Mouse (Mus musculus) heart, adult 2 months (tissue): ENCODE results near the gene Vwa3b. TPM values are rescaled to one million over a fixed set of nuclear protein-coding genes. Genes with fewer than 3 reads are reported as not detected.

Source experiments
- DNase-seq, 2 experiments: peaks; one replicate each; pipeline ENCODE4 v3.0.0; 2021
- H3K27ac ChIP-seq: fragments of 200-600 bp; 2 replicates; pipeline ENCODE4 v1.8.1; 2022
- H3K27me3 ChIP-seq: fragments of 200-500 bp; 2 replicates; pipeline ENCODE4 v1.6.1; 2012; ENCODE audit warnings: mild to moderate bottlenecking, low read length, inconsistent platforms, mixed read lengths; ENCODE audit not compliant: control insufficient read depth, insufficient read depth
- H3K36me3 ChIP-seq: fragments of 200-500 bp; 2 replicates; pipeline ENCODE4 v1.6.1; 2012; ENCODE audit warnings: low read length, inconsistent platforms; ENCODE audit not compliant: control insufficient read depth, insufficient read depth
- H3K4me1 ChIP-seq: fragments of 200-500 bp; 2 replicates; pipeline ENCODE4 v1.6.1; 2011; ENCODE audit warnings: low read length; ENCODE audit not compliant: control insufficient read depth, insufficient read depth
- H3K4me3 ChIP-seq: fragments of 200-600 bp; 2 replicates; pipeline ENCODE4 v1.8.1; 2022
- H3K79me2 ChIP-seq: fragments of 200-500 bp; replicated peaks from 2 replicates; pipeline ENCODE4 v1.6.1; 2012; ENCODE audit warnings: mild to moderate bottlenecking, inconsistent platforms, low read length, moderate library complexity, mixed read lengths; ENCODE audit not compliant: control insufficient read depth, insufficient read depth
- H3K9ac ChIP-seq: fragments of 200-500 bp; 2 replicates; pipeline ENCODE4 v1.6.1; 2012; ENCODE audit warnings: low read depth, mild to moderate bottlenecking, control low read depth, inconsistent platforms, low read length, mixed read lengths
- CTCF ChIP-seq: fragments of 200-600 bp; IDR thresholded peaks from 2 replicates; pipeline ENCODE4 v1.8.1; 2022; ENCODE audit warnings: antibody characterized with exemption, mild to moderate bottlenecking, moderate library complexity
- EP300 ChIP-seq: fragments of 200-500 bp; IDR thresholded peaks from 2 replicates; pipeline ENCODE4 v1.6.1; 2011; ENCODE audit warnings: low read depth, low read length, control low read depth; ENCODE audit not compliant: insufficient read depth
- POLR2A ChIP-seq: fragments of 200-500 bp; IDR thresholded peaks from 2 replicates; pipeline ENCODE4 v1.6.1; 2011; ENCODE audit warnings: mild to moderate bottlenecking, low read depth, low read length, control low read depth; ENCODE audit not compliant: insufficient read depth
- WGBS: fragments of 180-500 bp; shearing (Covaris S2); methylation state at CpG from one replicate; pipeline ENCODE4 v1.1.7; 2018; 5-methylcytosine and 5-hydroxymethylcytosine counted together
- intact Hi-C: fragments of 180-260 bp; cut with DNase I; formaldehyde crosslinking; loops from one replicate; pipeline ENCODE4 v1.15.1; 2025
- polyA plus RNA-seq: library from polyadenylated mRNA; depleted of rRNA; stranded (reverse); fragments of >200 nt; gene quantifications from 2 replicates; pipeline ENCODE4 v1.2.3, GENCODE M21; 2012
- total RNA-seq, 2 experiments: library from RNA; stranded (reverse); gene quantifications; 2 replicates each; pipeline ENCODE4 v1.2.3; 2021

The Vwa3b gene
- total and polyA plus RNA-seq, 3 experiments, result 0.13 to 1.0 (median 0.43) TPM

- no peaks in the 10 kb centered on the region for H3K27me3 ChIP-seq
- H3K79me2 ChIP-seq, result no peaks in the 10 kb centered on the region
- TF ChIP-seq EP300 (no peak), CTCF (no peak), POLR2A (no peak)
- peaks cover 9% of the 10 kb centered on the region for H3K4me1 ChIP-seq
- intact Hi-C loops, result loop anchor here (5.0 kb wide), 1 partner anchor 58 kb away; no protein-coding TSS in a partner anchor
- H3K27ac ChIP-seq, result peak overlapping the region; percentile 42
- 31% methylated on average over 6 of the region's 6 CpGs for WGBS
- no peak overlapping the region for H3K9ac ChIP-seq
- H3K4me3 ChIP-seq, result no peak overlapping the region
- DNase-seq, result no peak
- peaks cover 3% of the 10 kb centered on the region; the same call in 1 of the 2 replicates for H3K36me3 ChIP-seq
These were observed 30.6 kb upstream of the Vwa3b start for GRCm38 (mm10) chr1:36995760-36996159.

GRCm38 (mm10) chr1:36996561-36997213 lies 29.7 kb upstream of the Vwa3b start:
- no peaks in the 10 kb centered on the region for H3K27me3 ChIP-seq
- TF ChIP-seq POLR2A (no peak), EP300 (no peak), CTCF (no peak)
- no peak overlapping the region for H3K4me3 ChIP-seq
- intact Hi-C loops, result loop anchor here (5.0 kb wide), 1 partner anchor 59 kb away; no protein-coding TSS in a partner anchor
- WGBS, result 40% methylated on average over 6 of the region's 6 CpGs
- H3K36me3 ChIP-seq, result peaks cover 3% of the 10 kb centered on the region; the same call in 1 of the 2 replicates
- peak; percentile 61 to 65 for DNase-seq
- H3K79me2 ChIP-seq, result no peaks in the 10 kb centered on the region
- H3K27ac ChIP-seq, result peak overlapping the region; percentile 42
- no peak overlapping the region; the same call in 1 of the 2 replicates for H3K9ac ChIP-seq
- peaks cover 9% of the 10 kb centered on the region for H3K4me1 ChIP-seq

DNA sequence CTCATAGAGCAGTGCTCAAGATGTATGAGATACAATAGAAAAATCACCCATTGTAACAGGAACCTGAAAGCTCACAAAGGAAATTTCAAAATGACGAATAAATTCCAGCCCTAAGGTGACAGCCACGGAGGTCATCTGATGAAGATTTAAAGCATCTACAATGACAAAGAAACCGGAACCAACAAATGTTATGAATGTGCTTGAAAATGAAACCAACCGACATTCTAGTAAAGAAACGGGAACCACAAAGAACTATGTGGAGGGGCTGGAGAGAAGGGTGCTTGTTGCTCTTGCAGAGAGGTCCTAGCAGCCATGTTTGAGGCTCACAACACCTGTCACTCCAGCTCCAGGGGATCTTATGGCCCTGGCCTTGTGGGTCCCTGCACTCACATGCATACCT lies 26.1 kb upstream of the Vwa3b start:
- H3K4me1 ChIP-seq, result peaks cover 9% of the 10 kb centered on the region
- H3K79me2 ChIP-seq, result no peaks in the 10 kb centered on the region
- TF ChIP-seq CTCF, result no peak
- no peak for TF ChIP-seq POLR2A
- no peak for TF ChIP-seq EP300
- DNase-seq, result no peak
- H3K9ac ChIP-seq, result no peak overlapping the region
- peaks cover 3% of the 10 kb centered on the region; the same call in 1 of the 2 replicates for H3K36me3 ChIP-seq
- WGBS, result 72% methylated on average over 5 of the region's 5 CpGs
- no peak overlapping the region for H3K4me3 ChIP-seq
- intact Hi-C loops, result no loop called here
- no peak overlapping the region for H3K27ac ChIP-seq
- no peaks in the 10 kb centered on the region for H3K27me3 ChIP-seq

DNA sequence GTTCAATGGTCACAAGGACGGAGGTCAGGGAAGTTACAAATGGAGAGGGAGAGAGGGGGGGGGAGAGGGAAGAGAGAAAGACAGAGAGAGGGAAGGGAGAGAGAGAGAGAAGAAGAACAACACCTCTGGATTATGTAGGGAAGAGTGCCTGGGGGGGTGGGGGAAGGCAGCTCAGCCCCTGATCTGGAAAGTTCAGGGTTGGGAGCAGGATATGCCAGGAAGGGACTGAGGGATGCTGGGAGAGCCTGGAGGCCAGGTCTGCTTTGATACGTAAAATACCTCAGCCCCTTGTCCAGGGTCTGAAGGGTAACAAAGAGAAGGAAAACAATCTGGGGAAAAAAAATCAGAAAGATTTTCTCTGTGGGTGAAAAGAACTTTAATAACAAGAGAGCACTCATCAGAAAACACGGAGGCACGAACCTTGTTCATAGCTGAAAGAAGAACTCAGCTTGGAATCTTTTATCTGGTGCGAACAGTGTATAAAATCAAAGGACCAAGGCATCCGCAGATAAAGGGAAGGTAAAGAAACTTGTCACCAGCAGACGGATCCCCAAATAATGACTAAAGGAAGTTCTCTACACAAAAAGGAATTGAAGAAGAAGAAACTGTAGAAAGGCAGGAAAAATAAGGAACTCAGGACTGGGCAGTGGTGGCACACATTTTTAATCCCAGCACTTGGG lies 24.6 kb upstream of the Vwa3b start:
- H3K79me2 ChIP-seq, result no peaks in the 10 kb centered on the region
- no peaks in the 10 kb centered on the region for H3K36me3 ChIP-seq
- no peak overlapping the region for H3K9ac ChIP-seq
- 54% methylated on average over 7 of the region's 7 CpGs for WGBS
- DNase-seq, result no peak
- H3K27me3 ChIP-seq, result no peaks in the 10 kb centered on the region
- intact Hi-C loops, result no loop called here
- TF ChIP-seq POLR2A, result no peak
- TF ChIP-seq CTCF, result no peak
- no peak for TF ChIP-seq EP300
- no peak overlapping the region for H3K27ac ChIP-seq
- no peak overlapping the region for H3K4me3 ChIP-seq
- peaks cover 1% of the 10 kb centered on the region for H3K4me1 ChIP-seq

GRCm38 (mm10) chr1:37002316-37003008 lies 23.9 kb upstream of the Vwa3b start:
- 50% methylated on average over 3 of the region's 3 CpGs for WGBS
- intact Hi-C loops, result no loop called here

DNA sequence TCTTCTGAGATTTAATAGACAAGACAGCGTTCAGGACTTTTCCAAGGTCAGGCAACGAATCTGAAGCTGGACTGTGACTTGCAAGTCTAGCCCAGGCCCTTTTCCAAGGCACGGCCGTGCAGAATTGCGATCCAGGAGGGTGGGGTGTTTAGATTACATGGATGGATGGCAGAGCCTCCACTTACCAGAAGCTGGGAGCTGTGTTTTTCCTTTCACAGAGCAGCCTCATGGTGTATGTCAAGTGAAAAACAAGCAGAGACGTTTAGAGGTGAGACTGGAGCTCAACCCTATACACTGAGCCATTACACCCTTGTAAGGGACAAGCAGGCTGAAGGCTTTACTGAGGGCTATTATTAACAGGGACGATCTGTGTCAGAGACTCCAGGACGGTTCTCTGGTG lies 21.9 kb upstream of the Vwa3b start:
- H3K27me3 ChIP-seq, result no peaks in the 10 kb centered on the region
- H3K36me3 ChIP-seq, result no peaks in the 10 kb centered on the region
- H3K4me1 ChIP-seq, result no peaks in the 10 kb centered on the region
- 67% methylated on average over 8 of the region's 8 CpGs for WGBS
- DNase-seq, result no peak
- intact Hi-C loops, result no loop called here
- H3K9ac ChIP-seq, result no peak overlapping the region
- H3K27ac ChIP-seq, result no peak overlapping the region
- no peaks in the 10 kb centered on the region for H3K79me2 ChIP-seq
- H3K4me3 ChIP-seq, result no peak overlapping the region
- no peak for TF ChIP-seq POLR2A
- no peak for TF ChIP-seq EP300
- TF ChIP-seq CTCF, result no peak

More at GRCm38 (mm10) chr1:37002316-37003008, 23.9 kb upstream of the Vwa3b start:
- H3K9ac ChIP-seq, result no peak overlapping the region
- TF ChIP-seq POLR2A (no peak), CTCF (no peak), EP300 (no peak)
- DNase-seq, result no peak
- no peaks in the 10 kb centered on the region for H3K36me3 ChIP-seq
- H3K27me3 ChIP-seq, result no peaks in the 10 kb centered on the region
- H3K79me2 ChIP-seq, result no peaks in the 10 kb centered on the region
- H3K4me1 ChIP-seq, result no peaks in the 10 kb centered on the region
- H3K27ac ChIP-seq, result no peak overlapping the region
- no peak overlapping the region for H3K4me3 ChIP-seq
